Mouse (Mus musculus): ENCODE results near the gene Ccdc134. TPM values are rescaled to one million over a fixed set of nuclear protein-coding genes. Genes with fewer than 3 reads are reported as not detected.
A peak's percentile ranks its signal among the peaks of the same experiment; 100 is the strongest.

Gene Ccdc134
- polyA plus RNA-seq, 1 experiment = 3.6 TPM

DNA sequence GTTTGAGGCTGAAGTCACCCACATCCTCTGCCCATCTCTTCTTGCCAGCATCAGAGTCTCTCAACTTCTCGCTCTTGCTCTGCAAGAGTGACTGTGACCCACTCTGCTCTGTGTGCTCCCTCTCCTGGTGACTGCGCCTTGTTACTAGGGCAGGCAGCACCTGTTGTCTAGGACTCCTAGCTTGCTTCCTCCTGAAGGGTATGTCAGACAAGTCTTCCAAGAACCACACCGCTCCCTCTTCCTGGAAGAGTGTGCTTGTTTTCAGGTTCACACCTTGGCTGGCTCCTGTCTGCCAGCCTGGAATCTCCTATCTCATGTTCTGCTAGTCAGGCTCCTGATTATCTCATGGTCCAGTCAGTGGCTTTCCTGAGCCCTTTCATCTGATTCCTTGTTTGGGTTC lies 12.6 kb downstream of the Ccdc134 start:
- no peak overlapping the region for H3K27ac ChIP-seq (replicated peaks; ENCODE audit: low read depth, low read length)
- no peaks in the 10 kb centered on the region for H3K4me1 ChIP-seq (ENCODE audit: control insufficient read depth, insufficient read depth, insufficient read length, low read length)
- H3K4me3 ChIP-seq (ENCODE audit: insufficient read depth, low read depth, low read length) = no peak overlapping the region

DNA sequence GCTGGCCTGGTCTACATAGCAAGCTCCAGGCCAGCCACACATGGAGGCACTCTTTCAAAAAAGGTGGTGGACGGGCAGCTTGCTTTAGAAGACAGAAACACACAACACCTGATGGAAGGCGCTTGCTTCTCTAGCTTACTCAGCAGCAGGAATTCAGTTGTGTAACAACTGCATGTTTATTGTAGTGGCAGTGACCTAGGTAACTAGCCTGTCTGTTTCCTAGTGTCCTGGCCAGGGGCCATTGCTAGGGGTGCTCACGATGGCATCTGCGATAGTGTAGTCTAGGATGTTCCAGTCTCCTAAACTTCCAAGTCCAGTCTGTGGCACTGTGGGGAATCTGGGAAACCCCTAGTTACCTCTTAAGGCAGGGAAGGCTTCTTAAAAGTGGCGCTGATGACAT lies 16.4 kb downstream of the Ccdc134 start:
- Histone ChIP-seq H3K27ac (replicated peaks; ENCODE audit: low read depth, low read length) (no peak overlapping the region), H3K4me3 (ENCODE audit: insufficient read depth, low read depth, low read length) (no peak overlapping the region), H3K4me1 (ENCODE audit: control insufficient read depth, insufficient read depth, insufficient read length, low read length) (no peaks in the 10 kb centered on the region)

DNA sequence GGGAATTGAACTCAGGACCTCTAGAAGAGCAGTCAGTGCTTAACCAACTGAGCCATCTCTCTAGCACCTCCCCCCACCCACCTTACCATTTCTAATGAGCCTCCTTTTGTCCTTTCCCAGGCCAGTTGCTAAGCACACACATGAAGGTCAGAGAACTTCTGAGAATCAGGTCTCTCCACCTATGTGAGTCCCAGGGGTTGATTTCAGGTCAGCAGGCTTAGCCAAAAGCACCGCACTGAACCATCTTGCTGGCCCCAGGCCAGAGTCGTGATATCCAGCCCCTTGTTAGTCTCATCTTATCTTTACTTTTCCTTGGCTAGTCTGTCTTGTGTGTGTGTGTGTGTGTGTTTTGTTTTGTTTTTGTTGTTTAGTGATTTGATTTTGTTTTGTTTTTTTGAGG lies 17.7 kb downstream of the Ccdc134 start:
- no peaks in the 10 kb centered on the region for H3K4me1 ChIP-seq (ENCODE audit: control insufficient read depth, insufficient read depth, insufficient read length, low read length)
- H3K27ac ChIP-seq (replicated peaks; ENCODE audit: low read depth, low read length) = no peak overlapping the region
- H3K4me3 ChIP-seq (ENCODE audit: insufficient read depth, low read depth, low read length) = no peak overlapping the region

DNA sequence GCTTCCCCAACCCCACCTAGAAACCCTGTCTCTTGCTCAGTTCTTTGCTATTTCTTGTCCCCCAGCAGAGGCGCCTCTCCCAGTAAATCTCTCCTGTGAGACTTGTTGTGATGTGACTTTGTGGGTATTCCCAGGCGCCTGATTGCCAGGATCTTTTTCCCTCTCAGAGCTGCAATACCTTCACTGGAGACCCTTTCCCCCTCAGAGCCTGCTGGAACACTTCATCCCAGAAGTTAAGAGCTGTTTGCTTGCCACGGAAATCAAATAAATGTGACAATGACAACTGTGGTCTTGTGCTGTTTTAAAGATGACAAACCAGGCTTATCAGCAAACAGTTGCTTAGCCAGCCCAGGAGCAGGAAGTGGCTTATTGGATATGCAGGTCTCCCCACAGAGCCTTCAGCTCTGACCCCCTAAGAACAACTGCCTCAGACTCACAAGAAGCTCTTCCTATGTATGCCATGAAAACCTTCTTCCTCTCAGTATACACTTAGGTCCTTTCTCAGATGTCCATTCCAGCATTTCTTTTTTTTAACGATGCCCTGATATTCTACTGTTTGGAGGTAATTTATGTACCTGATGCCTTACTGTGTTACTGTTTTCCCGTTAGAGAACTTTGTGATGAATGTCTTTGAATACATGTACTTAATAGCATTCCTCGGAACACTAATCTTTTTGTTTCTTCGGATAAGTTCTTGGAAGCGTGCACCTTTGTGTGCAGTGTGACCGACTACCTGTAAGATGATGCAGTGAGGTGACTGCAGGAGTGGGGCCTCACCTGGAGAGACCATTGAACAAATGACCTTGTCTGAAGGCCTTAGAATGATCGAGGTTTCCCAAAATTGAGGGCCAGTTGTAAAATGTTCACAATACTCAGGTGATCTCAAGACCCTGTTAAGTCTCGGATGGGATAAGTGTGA lies 18.4 kb downstream of the Ccdc134 start:
- no peaks in the 10 kb centered on the region for H3K4me1 ChIP-seq (ENCODE audit: control insufficient read depth, insufficient read depth, insufficient read length, low read length)
- peak overlapping the region; percentile 71 for H3K27ac ChIP-seq (replicated peaks; ENCODE audit: low read depth, low read length)
- peak overlapping the region; percentile 50 for H3K4me3 ChIP-seq (ENCODE audit: insufficient read depth, low read depth, low read length)

DNA sequence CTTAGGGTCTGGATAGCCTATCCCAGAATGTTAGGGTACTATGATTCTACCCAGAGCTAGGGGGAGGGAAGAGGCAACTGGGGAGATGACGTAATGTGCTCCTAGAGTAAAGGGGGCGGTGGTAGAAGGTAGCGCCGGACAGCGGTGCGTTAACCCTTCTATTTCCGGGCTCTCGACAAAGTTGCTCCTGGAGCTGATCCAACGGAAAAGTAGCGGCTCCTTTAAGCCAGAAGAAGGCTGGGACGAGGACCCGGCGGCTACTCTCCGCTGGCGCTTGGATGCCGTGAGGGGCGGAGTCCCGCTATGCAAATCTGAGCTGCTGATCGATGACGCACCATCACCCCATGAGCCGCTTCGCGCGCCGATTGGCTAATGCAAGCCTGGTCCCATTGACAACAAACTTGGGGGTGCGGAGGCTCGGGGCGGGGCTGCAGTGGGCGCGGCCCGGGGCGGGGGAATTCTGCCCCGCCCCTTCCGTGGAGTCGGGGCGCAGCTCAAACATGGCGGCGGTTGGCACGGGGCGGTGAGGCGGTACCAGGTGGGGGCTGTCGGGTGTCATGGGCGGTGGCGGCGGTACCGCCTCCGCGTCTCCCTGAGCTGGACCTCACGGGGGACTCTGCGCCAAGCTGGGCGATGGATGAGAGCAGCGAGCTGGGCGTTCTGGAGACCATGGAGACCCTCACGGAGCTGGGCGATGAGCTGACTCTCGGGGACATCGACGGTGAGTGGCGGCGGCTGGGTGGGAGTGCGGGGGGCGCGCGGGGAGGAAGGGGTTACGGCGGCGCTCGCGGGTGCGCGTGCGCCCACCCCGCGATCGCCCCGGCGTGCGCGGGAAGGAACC lies 19.3 kb downstream of the Ccdc134 start, which contains the start of gene Srebf2:
Srebf2 (plus strand) TSS at position 412 of the 841 bp plus-strand sequence.
- Histone ChIP-seq H3K27ac (replicated peaks; ENCODE audit: low read depth, low read length) (peak within 1 kb of the TSS; percentile 71), H3K4me3 (ENCODE audit: insufficient read depth, low read depth, low read length) (peak within 1 kb of the TSS; percentile 92), H3K4me1 (ENCODE audit: control insufficient read depth, insufficient read depth, insufficient read length, low read length) (no peaks in the 10 kb centered on the region)

DNA sequence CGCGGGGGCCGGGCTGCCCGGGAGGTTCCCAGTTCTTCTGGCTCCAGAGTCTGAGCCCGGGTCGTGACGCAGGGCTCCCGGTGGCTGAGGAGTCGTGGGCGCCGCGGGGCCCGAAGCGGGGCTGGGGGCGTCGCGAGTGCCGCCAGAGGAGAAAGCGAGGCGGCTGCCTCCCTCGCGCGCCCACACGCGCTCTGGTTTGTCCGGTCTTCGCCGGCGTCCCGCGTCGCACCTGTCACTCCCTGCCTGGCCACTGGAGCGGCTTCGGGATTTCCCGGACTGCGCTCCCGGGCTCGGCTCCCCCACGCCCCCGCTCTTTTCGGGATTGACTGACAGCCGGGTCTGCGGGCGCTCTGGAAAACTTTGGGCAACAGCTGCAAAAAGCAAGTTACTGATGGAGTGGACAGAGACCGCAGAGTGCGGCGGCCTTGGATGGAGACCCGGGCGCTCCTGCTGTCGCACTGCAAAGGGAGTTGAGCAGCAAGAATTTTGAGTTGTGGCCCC lies 19.9 kb downstream of the Ccdc134 start:
- H3K4me1 ChIP-seq (ENCODE audit: control insufficient read depth, insufficient read depth, insufficient read length, low read length) = peaks cover 3% of the 10 kb centered on the region; the same call in 1 of the 2 replicates
- H3K4me3 ChIP-seq (ENCODE audit: insufficient read depth, low read depth, low read length) = peak overlapping the region; percentile 92
- no peak overlapping the region for H3K27ac ChIP-seq (replicated peaks; ENCODE audit: low read depth, low read length)

DNA sequence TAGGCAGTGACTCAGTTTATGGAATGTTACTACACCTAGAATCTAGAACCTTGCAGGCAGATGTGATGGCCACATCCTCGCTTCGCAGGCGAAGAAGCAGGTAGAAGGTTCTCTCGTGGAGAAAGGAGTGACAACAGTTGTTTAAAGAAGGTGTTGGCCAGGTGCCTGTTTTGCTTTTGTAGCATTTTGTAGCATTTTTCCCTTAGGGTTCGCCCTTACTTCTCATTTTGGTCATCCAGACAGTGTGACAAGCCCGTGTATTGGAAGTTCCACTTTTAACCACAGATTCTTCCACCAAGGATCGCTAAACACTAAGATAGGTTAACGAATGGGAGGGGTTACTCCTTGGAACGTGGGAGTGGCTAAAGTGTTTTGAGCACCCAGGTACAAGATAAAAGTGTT lies 20.8 kb downstream of the Ccdc134 start:
- Histone ChIP-seq H3K4me3 (ENCODE audit: insufficient read depth, low read depth, low read length) (peak overlapping the region; percentile 92), H3K4me1 (ENCODE audit: control insufficient read depth, insufficient read depth, insufficient read length, low read length) (peaks cover 3% of the 10 kb centered on the region; the same call in 1 of the 2 replicates), H3K27ac (replicated peaks; ENCODE audit: low read depth, low read length) (no peak overlapping the region)

DNA sequence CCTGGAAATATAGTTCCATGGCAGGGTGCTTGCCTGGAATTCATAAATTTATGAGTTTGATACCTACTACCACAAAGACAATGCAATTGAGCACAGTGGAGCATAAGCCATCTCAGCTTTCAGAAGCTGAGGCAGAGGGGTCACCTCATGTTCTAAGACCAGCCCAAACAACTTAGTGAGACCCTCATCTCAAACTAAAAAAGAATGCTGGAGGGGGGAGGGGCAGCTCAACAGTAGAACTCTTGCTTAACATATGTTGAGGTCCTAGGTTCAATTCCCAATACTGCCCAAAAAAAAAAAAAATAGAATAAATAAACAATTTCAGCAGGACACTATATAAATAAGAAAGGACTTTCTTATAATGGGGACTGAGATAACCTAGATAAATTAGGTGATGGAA lies 22.3 kb downstream of the Ccdc134 start:
- Histone ChIP-seq H3K4me1 (ENCODE audit: control insufficient read depth, insufficient read depth, insufficient read length, low read length) (peaks cover 3% of the 10 kb centered on the region; the same call in 1 of the 2 replicates), H3K4me3 (ENCODE audit: insufficient read depth, low read depth, low read length) (no peak overlapping the region), H3K27ac (replicated peaks; ENCODE audit: low read depth, low read length) (no peak overlapping the region)

DNA sequence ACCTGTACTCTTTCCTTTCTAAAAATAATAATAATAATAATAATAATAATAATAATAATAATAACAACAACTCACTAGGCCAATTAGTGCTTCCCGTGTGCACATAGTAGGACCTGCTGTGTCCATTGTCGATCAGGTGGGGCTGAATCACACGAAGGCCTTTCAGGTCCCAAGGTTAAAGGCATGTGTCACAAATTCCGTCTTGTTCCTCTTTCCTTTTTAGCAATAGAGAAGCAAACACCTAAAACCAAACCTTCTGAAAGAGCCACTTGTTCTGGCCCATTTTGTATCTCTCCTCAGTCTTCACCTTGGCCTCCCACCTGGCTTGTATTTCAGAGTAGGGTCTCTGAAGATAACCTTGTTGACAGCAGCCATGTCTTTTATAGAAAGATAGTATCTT lies 23.5 kb downstream of the Ccdc134 start:
- Histone ChIP-seq H3K27ac (replicated peaks; ENCODE audit: low read depth, low read length) (no peak overlapping the region), H3K4me1 (ENCODE audit: control insufficient read depth, insufficient read depth, insufficient read length, low read length) (peaks cover 3% of the 10 kb centered on the region; the same call in 1 of the 2 replicates), H3K4me3 (ENCODE audit: insufficient read depth, low read depth, low read length) (no peak overlapping the region)

DNA sequence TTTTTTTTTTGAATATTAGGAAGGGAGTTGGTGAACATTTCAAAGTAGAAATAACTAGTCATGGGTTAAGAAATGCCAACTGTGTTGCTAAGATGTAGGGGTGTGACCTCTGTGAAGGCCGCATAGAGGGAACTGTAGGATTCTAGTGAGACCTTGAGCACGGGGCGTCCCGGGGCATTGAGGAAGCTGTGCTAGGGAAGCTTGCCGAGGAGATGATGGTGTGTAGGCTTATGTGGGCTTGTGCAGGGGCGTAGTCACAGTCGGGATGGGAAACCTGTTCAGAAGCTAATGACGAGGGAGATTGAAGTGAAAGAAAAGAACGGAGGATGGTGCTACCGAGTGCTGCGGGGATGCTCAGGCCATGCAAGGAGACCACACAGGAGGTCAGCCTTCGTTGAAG lies 24.3 kb downstream of the Ccdc134 start:
- H3K27ac ChIP-seq (replicated peaks; ENCODE audit: low read depth, low read length) = no peak overlapping the region
- peaks cover 3% of the 10 kb centered on the region; the same call in 1 of the 2 replicates for H3K4me1 ChIP-seq (ENCODE audit: control insufficient read depth, insufficient read depth, insufficient read length, low read length)
- no peak overlapping the region for H3K4me3 ChIP-seq (ENCODE audit: insufficient read depth, low read depth, low read length)

DNA sequence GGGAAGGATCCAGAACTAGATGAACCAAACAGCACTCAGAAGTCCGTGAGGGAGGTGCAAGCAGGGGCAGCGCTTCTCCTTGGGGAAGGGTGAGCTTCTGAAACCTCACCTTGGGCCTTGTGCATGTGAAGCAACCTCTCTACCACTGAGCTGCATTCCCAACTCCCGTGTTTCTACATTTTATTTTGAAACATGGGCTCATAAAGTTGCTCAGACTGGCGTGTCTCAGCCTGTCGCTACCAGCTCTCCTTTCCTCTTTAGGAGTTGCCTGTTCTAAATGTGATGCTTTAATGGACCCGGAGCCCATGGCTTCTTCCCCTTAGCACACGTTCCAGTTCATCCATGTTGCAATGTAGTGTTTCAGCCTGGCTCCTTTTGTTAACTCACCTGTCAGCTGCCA lies 24.7 kb downstream of the Ccdc134 start:
- Histone ChIP-seq H3K27ac (replicated peaks; ENCODE audit: low read depth, low read length) (no peak overlapping the region), H3K4me3 (ENCODE audit: insufficient read depth, low read depth, low read length) (no peak overlapping the region), H3K4me1 (ENCODE audit: control insufficient read depth, insufficient read depth, insufficient read length, low read length) (peaks cover 3% of the 10 kb centered on the region; the same call in 1 of the 2 replicates)

DNA sequence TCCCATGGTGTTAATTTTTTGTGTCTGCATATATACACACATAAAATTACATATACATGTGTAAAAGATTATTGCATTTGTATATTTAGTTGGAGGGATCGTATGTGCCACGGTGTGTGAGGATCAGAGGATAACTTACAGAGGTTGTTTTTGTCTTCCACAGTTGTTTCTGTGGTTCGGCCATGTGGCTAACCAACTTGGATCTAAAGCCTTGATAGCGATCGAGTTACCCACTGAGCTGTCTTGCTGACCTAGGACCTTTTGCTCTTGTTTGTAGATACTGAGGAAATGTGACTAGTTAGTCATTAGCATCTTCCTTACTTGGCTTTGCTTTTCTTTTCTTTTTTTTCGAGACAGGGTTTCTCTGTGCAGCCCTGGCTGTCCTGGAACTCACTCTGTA lies 28.6 kb downstream of the Ccdc134 start:
- Histone ChIP-seq H3K4me3 (ENCODE audit: insufficient read depth, low read depth, low read length) (no peak overlapping the region), H3K4me1 (ENCODE audit: control insufficient read depth, insufficient read depth, insufficient read length, low read length) (peaks cover 13% of the 10 kb centered on the region), H3K27ac (replicated peaks; ENCODE audit: low read depth, low read length) (no peak overlapping the region)

DNA sequence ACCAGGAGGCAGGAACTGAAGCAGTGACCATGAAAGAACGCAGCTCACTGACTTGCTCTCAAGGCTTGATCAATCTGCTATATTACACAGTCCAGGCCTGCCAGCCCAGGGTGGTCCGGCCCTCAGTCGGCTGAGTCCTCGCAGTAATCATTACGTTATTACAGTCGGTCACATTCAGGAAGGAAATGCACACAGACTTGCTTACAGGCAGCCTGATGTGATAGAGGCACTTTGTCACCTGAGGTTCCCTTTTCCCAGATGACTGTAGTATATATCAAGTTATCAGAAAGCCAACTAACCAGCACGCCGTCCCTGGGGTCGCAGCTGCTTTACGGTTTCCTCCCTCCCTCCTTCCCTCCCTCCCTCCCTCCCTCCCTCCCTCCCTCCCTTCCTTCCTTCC lies 29.2 kb downstream of the Ccdc134 start:
- Histone ChIP-seq H3K4me1 (ENCODE audit: control insufficient read depth, insufficient read depth, insufficient read length, low read length) (peaks cover 15% of the 10 kb centered on the region), H3K4me3 (ENCODE audit: insufficient read depth, low read depth, low read length) (no peak overlapping the region), H3K27ac (replicated peaks; ENCODE audit: low read depth, low read length) (no peak overlapping the region)

DNA sequence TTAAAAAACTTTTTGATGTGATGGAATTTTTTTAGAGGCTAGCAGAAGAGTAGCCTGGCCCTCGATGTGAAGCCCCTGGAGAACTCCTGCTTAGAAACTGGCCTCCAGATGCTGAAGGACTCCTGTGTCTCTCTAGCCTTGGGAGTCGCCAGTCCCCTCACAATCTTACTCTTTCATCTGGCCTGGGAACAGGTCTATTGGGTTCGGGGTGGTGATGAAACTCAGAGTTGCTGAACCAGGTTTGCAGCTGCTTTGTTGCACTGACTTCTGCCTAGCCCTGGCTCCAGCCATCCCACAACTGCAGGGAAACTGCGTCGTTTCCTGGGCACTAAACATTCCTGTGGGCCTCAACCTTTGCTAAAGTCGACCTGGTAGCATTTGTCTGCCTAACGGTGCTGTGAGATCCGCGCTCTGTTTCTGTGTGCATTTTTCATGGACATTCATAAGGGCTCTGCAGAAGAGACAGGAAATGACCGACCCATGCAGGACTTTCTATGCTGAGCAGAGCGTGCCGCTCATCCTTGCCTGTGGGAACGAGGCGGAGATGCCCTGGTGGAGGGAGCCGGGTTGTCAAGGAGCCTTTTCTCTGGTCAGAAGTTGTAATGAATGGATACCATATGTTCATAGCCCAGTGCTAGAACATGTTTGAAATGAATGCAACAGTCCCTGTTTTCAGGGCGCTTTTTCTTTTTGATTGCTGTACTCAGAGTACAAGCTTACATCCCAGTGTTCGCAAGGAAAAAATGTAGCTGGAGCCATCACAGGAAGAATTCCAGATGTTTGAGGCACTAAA lies 30.7 kb downstream of the Ccdc134 start:
- Histone ChIP-seq H3K27ac (replicated peaks; ENCODE audit: low read depth, low read length) (no peak overlapping the region), H3K4me1 (ENCODE audit: control insufficient read depth, insufficient read depth, insufficient read length, low read length) (peaks cover 12% of the 10 kb centered on the region)

More for the DNA sequence above, 30.7 kb downstream of the Ccdc134 start:
- H3K4me3 ChIP-seq (ENCODE audit: insufficient read depth, low read depth, low read length) = no peak overlapping the region

Data from brown adipose tissue, adult 24 weeks (tissue).